Mouse (Mus musculus): ENCODE measurements around the gene Adam19. TPM values are rescaled to one million over a fixed set of nuclear protein-coding genes. Genes with fewer than 3 reads are reported as not detected.

Adam19 gene
- polyA plus RNA-seq, 1 experiment from 2014 or later = 4.3 TPM

- no peak overlapping the region for H3K4me3 ChIP-seq (ENCODE audit: low read depth, low read length)
- H3K9ac ChIP-seq (ENCODE audit: low read length) = no peak overlapping the region
- H3K4me2 ChIP-seq (replicated peaks; ENCODE audit: low read depth) = no peak overlapping the region
Measured at GRCm38 (mm10) chr11:46038901-46039300, 16.9 kb upstream of the Adam19 start.

GRCm38 (mm10) chr11:46039335-46039734 lies 16.5 kb upstream of the Adam19 start:
- TF ChIP-seq CTCF (IDR thresholded peaks at IDR 0.05; ENCODE audit: low read depth) = no peak
- TF ChIP-seq EP300 (optimal IDR thresholded peaks at IDR 0.05) = no peak
- Histone ChIP-seq H3K27ac (replicated peaks) (no peak overlapping the region), H3K27me3 (ENCODE audit: control insufficient read depth, insufficient read depth, low read length) (no peaks in the 10 kb centered on the region), H3K4me1 (replicated peaks; ENCODE audit: control insufficient read depth, insufficient read depth) (no peaks in the 10 kb centered on the region), H3K9ac (ENCODE audit: low read length) (no peak overlapping the region), H3K9me3 (ENCODE audit: control insufficient read depth, low read length) (no peaks in the 10 kb centered on the region), H3K4me3 (ENCODE audit: low read depth, low read length) (no peak overlapping the region), H3K36me3 (ENCODE audit: control insufficient read depth, insufficient read depth, low read length) (no peaks in the 10 kb centered on the region), H3K4me2 (replicated peaks; ENCODE audit: low read depth) (no peak overlapping the region)
- no peak for ATAC-seq (ENCODE audit: low FRiP score, low TSS enrichment)
- WGBS = 52% methylated on average over 11 of the region's 11 CpGs
- no peak for DNase-seq (ENCODE audit: low spot score)

More at GRCm38 (mm10) chr11:46038901-46039300, 16.9 kb upstream of the Adam19 start:
- Histone ChIP-seq H3K27ac (replicated peaks) (no peak overlapping the region), H3K27me3 (ENCODE audit: control insufficient read depth, insufficient read depth, low read length) (no peaks in the 10 kb centered on the region), H3K9me3 (ENCODE audit: control insufficient read depth, low read length) (no peaks in the 10 kb centered on the region), H3K36me3 (ENCODE audit: control insufficient read depth, insufficient read depth, low read length) (no peaks in the 10 kb centered on the region), H3K4me1 (replicated peaks; ENCODE audit: control insufficient read depth, insufficient read depth) (no peaks in the 10 kb centered on the region)
- TF ChIP-seq EP300 (optimal IDR thresholded peaks at IDR 0.05) (no peak), CTCF (IDR thresholded peaks at IDR 0.05; ENCODE audit: low read depth) (no peak)
- DNase-seq (ENCODE audit: low spot score) (no peak), ATAC-seq (ENCODE audit: low FRiP score, low TSS enrichment) (no peak)
- WGBS = 72% methylated on average over 15 of the region's 15 CpGs

GRCm38 (mm10) chr11:46040841-46041556 lies 14.8 kb upstream of the Adam19 start:
- H3K4me2 ChIP-seq (replicated peaks; ENCODE audit: low read depth) = no peak overlapping the region
- H3K9me3 ChIP-seq (ENCODE audit: control insufficient read depth, low read length) = no peaks in the 10 kb centered on the region
- DNase-seq (ENCODE audit: low spot score) = no peak
- ATAC-seq (ENCODE audit: low FRiP score, low TSS enrichment) = no peak
- no peak overlapping the region for H3K27ac ChIP-seq (replicated peaks)
- no peaks in the 10 kb centered on the region for H3K4me1 ChIP-seq (replicated peaks; ENCODE audit: control insufficient read depth, insufficient read depth)
- H3K9ac ChIP-seq (ENCODE audit: low read length) = no peak overlapping the region
- no peak for TF ChIP-seq EP300 (optimal IDR thresholded peaks at IDR 0.05)
- H3K36me3 ChIP-seq (ENCODE audit: control insufficient read depth, insufficient read depth, low read length) = no peaks in the 10 kb centered on the region
- no peaks in the 10 kb centered on the region for H3K27me3 ChIP-seq (ENCODE audit: control insufficient read depth, insufficient read depth, low read length)
- 70% methylated on average over 9 of the region's 9 CpGs for WGBS
- no peak overlapping the region for H3K4me3 ChIP-seq (ENCODE audit: low read depth, low read length)

- H3K4me2 ChIP-seq (replicated peaks; ENCODE audit: low read depth) = no peak overlapping the region
- DNase-seq (ENCODE audit: low spot score) = no peak
- no peaks in the 10 kb centered on the region for H3K9me3 ChIP-seq (ENCODE audit: control insufficient read depth, low read length)
- no peaks in the 10 kb centered on the region for H3K4me1 ChIP-seq (replicated peaks; ENCODE audit: control insufficient read depth, insufficient read depth)
- no peaks in the 10 kb centered on the region for H3K27me3 ChIP-seq (ENCODE audit: control insufficient read depth, insufficient read depth, low read length)
- TF ChIP-seq CTCF (IDR thresholded peaks at IDR 0.05; ENCODE audit: low read depth) (no peak), EP300 (optimal IDR thresholded peaks at IDR 0.05) (no peak)
- H3K36me3 ChIP-seq (ENCODE audit: control insufficient read depth, insufficient read depth, low read length) = no peaks in the 10 kb centered on the region
- H3K9ac ChIP-seq (ENCODE audit: low read length) = no peak overlapping the region
- no peak overlapping the region for H3K4me3 ChIP-seq (ENCODE audit: low read depth, low read length)
- WGBS = 70% methylated on average over 12 of the region's 12 CpGs
- no peak for ATAC-seq (ENCODE audit: low FRiP score, low TSS enrichment)
- no peak overlapping the region for H3K27ac ChIP-seq (replicated peaks)
Measured at GRCm38 (mm10) chr11:46041607-46042267, 14.1 kb upstream of the Adam19 start.

GRCm38 (mm10) chr11:46044781-46045180 lies 11.0 kb upstream of the Adam19 start:
- Histone ChIP-seq H3K4me2 (replicated peaks; ENCODE audit: low read depth) (no peak overlapping the region), H3K27ac (replicated peaks) (no peak overlapping the region), H3K4me1 (replicated peaks; ENCODE audit: control insufficient read depth, insufficient read depth) (no peaks in the 10 kb centered on the region), H3K27me3 (ENCODE audit: control insufficient read depth, insufficient read depth, low read length) (no peaks in the 10 kb centered on the region), H3K36me3 (ENCODE audit: control insufficient read depth, insufficient read depth, low read length) (no peaks in the 10 kb centered on the region), H3K4me3 (ENCODE audit: low read depth, low read length) (no peak overlapping the region), H3K9ac (ENCODE audit: low read length) (no peak overlapping the region), H3K9me3 (ENCODE audit: control insufficient read depth, low read length) (no peaks in the 10 kb centered on the region)
- 88% methylated on average over 5 of the region's 5 CpGs for WGBS
- ATAC-seq (ENCODE audit: low FRiP score, low TSS enrichment) (no peak), DNase-seq (ENCODE audit: low spot score) (no peak)
- TF ChIP-seq EP300 (optimal IDR thresholded peaks at IDR 0.05) (no peak), CTCF (IDR thresholded peaks at IDR 0.05; ENCODE audit: low read depth) (no peak)

GRCm38 (mm10) chr11:46047264-46047663 lies 8.5 kb upstream of the Adam19 start:
- no peak overlapping the region for H3K27ac ChIP-seq (replicated peaks)
- ATAC-seq (ENCODE audit: low FRiP score, low TSS enrichment) (no peak), DNase-seq (ENCODE audit: low spot score) (no peak)
- no peaks in the 10 kb centered on the region for H3K9me3 ChIP-seq (ENCODE audit: control insufficient read depth, low read length)
- H3K9ac ChIP-seq (ENCODE audit: low read length) = no peak overlapping the region
- WGBS = 82% methylated on average over 3 of the region's 3 CpGs
- H3K36me3 ChIP-seq (ENCODE audit: control insufficient read depth, insufficient read depth, low read length) = no peaks in the 10 kb centered on the region
- no peak for TF ChIP-seq CTCF (IDR thresholded peaks at IDR 0.05; ENCODE audit: low read depth)
- no peak overlapping the region for H3K4me3 ChIP-seq (ENCODE audit: low read depth, low read length)
- no peaks in the 10 kb centered on the region for H3K4me1 ChIP-seq (replicated peaks; ENCODE audit: control insufficient read depth, insufficient read depth)
- no peak overlapping the region for H3K4me2 ChIP-seq (replicated peaks; ENCODE audit: low read depth)
- no peaks in the 10 kb centered on the region for H3K27me3 ChIP-seq (ENCODE audit: control insufficient read depth, insufficient read depth, low read length)
